Mouse (Mus musculus): ENCODE results near the gene Xirp2. TPM values are rescaled to one million over a fixed set of nuclear protein-coding genes. Genes with fewer than 3 reads are reported as not detected.
"Not testable (repeated sequence)": the region's sequence is repeated elsewhere in the genome, so short reads cannot be mapped to it uniquely, and the experiment has no call there.

The Xirp2 gene
- total RNA-seq (2015; ENCODE audit: low replicate concordance) (not detected in 2 replicates), total RNA-seq (2017; ENCODE audit: low replicate concordance) (not detected in 2 replicates)

- ATAC-seq (replicated peaks; ENCODE audit: low FRiP score, poor library complexity, severe bottlenecking): no peak
These were observed at the start of gene Xirp2 for GRCm38 (mm10) chr2:67445780-67446179. Gene Xirp2, plus strand, starts transcription at chr2:67446002.

GRCm38 (mm10) chr2:67413425-67413824, 32.4 kb upstream of the Xirp2 start, which contains the start of gene Gm21830:
Gene Gm21830, plus strand, starts transcription at chr2:67413725.
- not testable (repeated sequence) for ATAC-seq (replicated peaks; ENCODE audit: low FRiP score, poor library complexity, severe bottlenecking)

- no peak for ATAC-seq (replicated peaks; ENCODE audit: low FRiP score, poor library complexity, severe bottlenecking)
These were observed 24.9 kb upstream of the Xirp2 start for GRCm38 (mm10) chr2:67420853-67421252.

GRCm38 (mm10) chr2:67422799-67423198, 23.0 kb upstream of the Xirp2 start:
- no peak for ATAC-seq (replicated peaks; ENCODE audit: low FRiP score, poor library complexity, severe bottlenecking)

- no peak for ATAC-seq (replicated peaks; ENCODE audit: low FRiP score, poor library complexity, severe bottlenecking)
These were observed 12.7 kb upstream of the Xirp2 start, which contains the start of gene Gm26727 for GRCm38 (mm10) chr2:67433081-67433480. Gene Gm26727, minus strand, starts transcription at chr2:67433181.

GRCm38 (mm10) chr2:67438309-67438708, 7.5 kb upstream of the Xirp2 start:
- ATAC-seq (replicated peaks; ENCODE audit: low FRiP score, poor library complexity, severe bottlenecking): no peak

- ATAC-seq (replicated peaks; ENCODE audit: low FRiP score, poor library complexity, severe bottlenecking): no peak
These were observed 970 bp downstream of the Xirp2 start for GRCm38 (mm10) chr2:67446772-67447171.

GRCm38 (mm10) chr2:67447206-67447605, 1.4 kb downstream of the Xirp2 start:
- ATAC-seq (replicated peaks; ENCODE audit: low FRiP score, poor library complexity, severe bottlenecking): no peak

- ATAC-seq (replicated peaks; ENCODE audit: low FRiP score, poor library complexity, severe bottlenecking): no peak
These were observed 15.1 kb downstream of the Xirp2 start for GRCm38 (mm10) chr2:67460857-67461256.

GRCm38 (mm10) chr2:67467036-67467435, 21.2 kb downstream of the Xirp2 start:
- ATAC-seq (replicated peaks; ENCODE audit: low FRiP score, poor library complexity, severe bottlenecking): no peak

GRCm38 (mm10) chr2:67470030-67470429, 24.2 kb downstream of the Xirp2 start:
- not testable (repeated sequence) for ATAC-seq (replicated peaks; ENCODE audit: low FRiP score, poor library complexity, severe bottlenecking)

- no peak for ATAC-seq (replicated peaks; ENCODE audit: low FRiP score, poor library complexity, severe bottlenecking)
These were observed 32.0 kb downstream of the Xirp2 start for GRCm38 (mm10) chr2:67477753-67478152.

GRCm38 (mm10) chr2:67481051-67481450, 35.2 kb downstream of the Xirp2 start:
- ATAC-seq (replicated peaks; ENCODE audit: low FRiP score, poor library complexity, severe bottlenecking): no peak

GRCm38 (mm10) chr2:67486721-67487120, 40.9 kb downstream of the Xirp2 start:
- ATAC-seq (replicated peaks; ENCODE audit: low FRiP score, poor library complexity, severe bottlenecking): no peak

- no peak for ATAC-seq (replicated peaks; ENCODE audit: low FRiP score, poor library complexity, severe bottlenecking)
These were observed 41.4 kb downstream of the Xirp2 start for GRCm38 (mm10) chr2:67487162-67487561.

GRCm38 (mm10) chr2:67488465-67489127, 42.8 kb downstream of the Xirp2 start:
- ATAC-seq (replicated peaks; ENCODE audit: low FRiP score, poor library complexity, severe bottlenecking): no peak

GRCm38 (mm10) chr2:67489128-67489492, 43.3 kb downstream of the Xirp2 start:
- no peak for ATAC-seq (replicated peaks; ENCODE audit: low FRiP score, poor library complexity, severe bottlenecking)

- no peak for ATAC-seq (replicated peaks; ENCODE audit: low FRiP score, poor library complexity, severe bottlenecking)
These were observed 59.7 kb downstream of the Xirp2 start for GRCm38 (mm10) chr2:67505457-67505856.

GRCm38 (mm10) chr2:67516405-67516804, 70.6 kb downstream of the Xirp2 start:
- ATAC-seq (replicated peaks; ENCODE audit: low FRiP score, poor library complexity, severe bottlenecking): no peak

- ATAC-seq (replicated peaks; ENCODE audit: low FRiP score, poor library complexity, severe bottlenecking): no peak
These were observed 89.5 kb downstream of the Xirp2 start for GRCm38 (mm10) chr2:67535347-67535746.

GRCm38 (mm10) chr2:67539426-67539825, 93.6 kb downstream of the Xirp2 start:
- no peak for ATAC-seq (replicated peaks; ENCODE audit: low FRiP score, poor library complexity, severe bottlenecking)

Data from erythroid progenitor cell, adult 5-6 weeks (primary cell).